Mouse (Mus musculus): ENCODE measurements around the gene Sipa1l3.

DNA sequence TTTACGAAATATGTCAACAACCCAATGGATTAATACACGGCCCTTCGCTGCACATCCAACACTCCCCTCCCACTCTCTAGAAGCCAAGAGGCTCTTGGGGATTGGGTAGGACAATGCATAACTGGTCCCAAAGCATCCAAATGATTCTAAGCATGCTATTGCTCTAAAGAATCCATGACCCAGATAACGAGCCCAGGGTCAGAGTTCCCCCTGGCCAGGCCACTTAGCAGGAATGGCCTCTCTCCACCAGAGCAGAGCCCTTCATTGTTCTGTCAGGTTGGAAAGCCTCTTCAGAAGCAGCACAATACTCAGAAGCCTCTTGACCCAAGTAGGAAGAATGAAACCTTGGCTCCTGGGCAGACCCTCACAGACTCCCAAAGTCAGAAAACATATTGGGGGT, 22.1 kb downstream of the Sipa1l3 start:
- TF ChIP-seq CTCF (conservative IDR thresholded peaks at IDR 0.05; ENCODE audit: insufficient read depth, insufficient read length, low read depth, low read length) (no peak), POLR2A (IDR thresholded peaks at IDR 0.05; ENCODE audit: low read depth, low read length) (no peak)

Measured in kidney, adult 2 months (tissue).